Mouse (Mus musculus) forebrain, embryonic 11.5 days (tissue): ENCODE data around the gene Nrgn. TPM values are rescaled to one million over a fixed set of nuclear protein-coding genes. Genes with fewer than 3 reads are reported as not detected.

ENCODE experiments used
- ATAC-seq: fragments of 200-750 bp; cut with Nextera tagmentation; replicated peaks from 2 replicates; pipeline ENCODE4 v1.8.0; 2017; ENCODE audit warnings: moderate TSS enrichment; ENCODE audit not compliant: low FRiP score
- DNase-seq: peaks from one replicate; pipeline ENCODE4 v3.0.0-alpha.2; 2017; ENCODE audit warnings: low spot score
- H3K27ac ChIP-seq: fragments of 300-500 bp; sonication (generic); 2 replicates; pipeline ENCODE4 v1.5.1; 2014; ENCODE audit warnings: low read depth, low read length
- H3K27me3 ChIP-seq: fragments of 300-500 bp; sonication (generic); 2 replicates; pipeline ENCODE4 v1.6.1; 2014; ENCODE audit warnings: mild to moderate bottlenecking, low read length, mixed read lengths; ENCODE audit not compliant: control insufficient read depth, insufficient read depth
- H3K36me3 ChIP-seq: fragments of 300-500 bp; sonication (generic); 2 replicates; pipeline ENCODE4 v1.6.1; 2014; ENCODE audit warnings: mild to moderate bottlenecking, low read length, moderate library complexity, mixed read lengths; ENCODE audit not compliant: control insufficient read depth, insufficient read depth
- H3K4me1 ChIP-seq: fragments of 300-500 bp; sonication (generic); replicated peaks from 2 replicates; pipeline ENCODE4 v1.6.1; 2014; ENCODE audit warnings: low read length, mixed read lengths; ENCODE audit not compliant: control insufficient read depth, insufficient read depth
- H3K4me2 ChIP-seq: fragments of 300-500 bp; sonication (generic); 2 replicates; pipeline ENCODE4 v1.6.1; 2014; ENCODE audit warnings: low read depth, mild to moderate bottlenecking, low read length, moderate library complexity, mixed read lengths; ENCODE audit not compliant: severe bottlenecking
- H3K4me3 ChIP-seq: fragments of 300-500 bp; sonication (generic); 2 replicates; pipeline ENCODE4 v1.5.1; 2014; ENCODE audit warnings: low read depth, low read length
- H3K9ac ChIP-seq: fragments of 300-500 bp; sonication (generic); 2 replicates; pipeline ENCODE4 v1.6.1; 2014; ENCODE audit warnings: low read length
- H3K9me3 ChIP-seq: fragments of 300-500 bp; sonication (generic); 2 replicates; pipeline ENCODE4 v1.6.1; 2016; ENCODE audit warnings: low read length, mixed read lengths; ENCODE audit not compliant: control insufficient read depth
- WGBS: fragments of 180-500 bp; shearing (Covaris S2); extraction: QIAGEN DNeasy Blood & Tissue Kit; methylation state at CpG from one replicate; pipeline ENCODE4 v1.1.7; 2014; 5-methylcytosine and 5-hydroxymethylcytosine counted together
- polyA plus RNA-seq: library from polyadenylated mRNA; unstranded; fragments of >200 nt; fragmentation: Nextera tagmentation; extraction: Ambion mirVana; gene quantifications from 2 replicates; pipeline ENCODE4 v1.2.1, GENCODE M21; 2014

Nrgn gene
- polyA plus RNA-seq, 1 experiment from 2014 or later = 3.4 TPM

DNA sequence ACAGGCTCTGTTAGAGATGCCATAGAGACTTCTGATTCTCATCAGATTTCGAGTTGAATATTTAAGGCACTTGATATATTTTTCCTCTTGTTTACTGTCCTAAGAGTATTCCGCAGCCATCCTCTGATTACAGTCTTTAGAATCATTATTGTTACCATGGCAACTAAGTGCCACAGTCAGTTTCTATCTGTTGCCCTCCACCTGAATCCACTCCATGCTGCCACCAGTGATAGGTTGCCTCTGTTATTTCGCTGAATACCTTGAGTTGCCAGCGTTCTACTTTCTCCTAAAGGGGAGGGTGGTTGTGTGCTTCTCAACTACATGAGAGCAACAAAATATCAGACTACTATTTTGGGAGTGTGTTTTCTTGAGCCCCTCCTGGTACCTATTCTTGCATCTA is 34.0 kb upstream of the Nrgn start:
- H3K27ac ChIP-seq = no peak overlapping the region
- no peaks in the 10 kb centered on the region for H3K36me3 ChIP-seq
- ATAC-seq (no peak), DNase-seq (no peak)
- H3K4me1 ChIP-seq = no peaks in the 10 kb centered on the region
- no peaks in the 10 kb centered on the region for H3K27me3 ChIP-seq
- no peak overlapping the region for H3K4me2 ChIP-seq
- WGBS = 87% methylated on average over 4 of the region's 4 CpGs
- H3K9me3 ChIP-seq = no peaks in the 10 kb centered on the region; the same call in 1 of the 2 replicates
- H3K9ac ChIP-seq = no peak overlapping the region
- H3K4me3 ChIP-seq = no peak overlapping the region

GRCm38 (mm10) chr9:37583594-37583993 is 30.9 kb upstream of the Nrgn start:
- DNase-seq (no peak), ATAC-seq (no peak)
- no peaks in the 10 kb centered on the region for H3K36me3 ChIP-seq
- H3K9ac ChIP-seq = no peak overlapping the region
- no peak overlapping the region for H3K4me2 ChIP-seq
- 85% methylated on average over 5 of the region's 5 CpGs for WGBS
- H3K4me1 ChIP-seq = no peaks in the 10 kb centered on the region
- H3K9me3 ChIP-seq = no peaks in the 10 kb centered on the region
- H3K27me3 ChIP-seq = no peaks in the 10 kb centered on the region
- no peak overlapping the region for H3K27ac ChIP-seq
- no peak overlapping the region for H3K4me3 ChIP-seq

GRCm38 (mm10) chr9:37576436-37576930 is 23.8 kb upstream of the Nrgn start:
- peak; percentile 53 for DNase-seq
- Histone ChIP-seq H3K9ac (no peak overlapping the region), H3K27ac (0 out of 2 replicates have a peak overlapping the region, but pooled peaks have one; percentile 12), H3K36me3 (no peaks in the 10 kb centered on the region), H3K4me1 (no peaks in the 10 kb centered on the region), H3K4me3 (no peak overlapping the region), H3K27me3 (no peaks in the 10 kb centered on the region), H3K9me3 (no peaks in the 10 kb centered on the region), H3K4me2 (peak overlapping the region; percentile 5; the same call in 1 of the 2 replicates)
- WGBS = 37% methylated on average over 14 of the region's 14 CpGs
- ATAC-seq = 0 out of 2 replicates have a peak, but pooled peaks have one; percentile 27

DNA sequence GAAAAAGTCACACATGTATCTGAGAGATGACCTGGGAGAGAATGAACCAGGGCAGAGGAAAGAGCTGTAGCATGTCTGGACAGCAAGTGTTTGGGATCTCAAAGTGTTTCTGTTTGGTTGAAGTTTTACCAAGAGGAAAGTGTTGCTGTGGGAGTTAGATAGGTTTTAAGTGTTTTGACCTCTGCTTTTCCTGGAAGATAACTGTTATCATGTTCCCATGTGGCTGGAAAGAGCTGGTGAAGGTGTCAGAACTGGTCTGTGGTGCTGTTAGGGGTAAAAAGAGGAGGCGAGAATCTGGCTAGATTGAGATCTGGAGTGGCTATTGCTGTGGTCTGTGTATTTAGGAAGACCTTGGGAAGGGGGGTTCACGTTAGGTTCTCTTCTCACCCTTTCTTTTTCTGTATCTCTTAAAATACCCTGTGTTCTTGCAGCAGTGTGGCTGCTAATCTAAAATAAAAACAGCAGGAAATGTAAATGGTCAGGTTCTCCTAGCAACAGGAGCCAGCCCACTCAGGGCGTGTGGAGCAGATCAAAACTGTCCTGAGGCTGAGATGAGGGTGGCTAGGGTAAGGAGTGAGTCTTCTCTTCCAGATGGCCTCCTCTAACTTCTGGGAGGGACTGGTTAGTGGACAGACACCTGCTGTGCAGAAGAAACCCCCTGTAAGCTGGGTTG is 19.6 kb upstream of the Nrgn start:
- no peak overlapping the region for H3K27ac ChIP-seq
- no peaks in the 10 kb centered on the region for H3K36me3 ChIP-seq
- no peaks in the 10 kb centered on the region for H3K9me3 ChIP-seq
- no peak overlapping the region for H3K4me2 ChIP-seq
- no peaks in the 10 kb centered on the region for H3K27me3 ChIP-seq
- H3K9ac ChIP-seq = no peak overlapping the region
- DNase-seq = no peak
- ATAC-seq = no peak
- H3K4me1 ChIP-seq = no peaks in the 10 kb centered on the region
- WGBS = 70% methylated on average over 3 of the region's 3 CpGs
- H3K4me3 ChIP-seq = no peak overlapping the region

- no peaks in the 10 kb centered on the region for H3K9me3 ChIP-seq
- no peak for ATAC-seq
- no peaks in the 10 kb centered on the region for H3K4me1 ChIP-seq
- 82% methylated on average over 2 of the region's 2 CpGs for WGBS
- no peak overlapping the region for H3K9ac ChIP-seq
- no peak overlapping the region for H3K4me2 ChIP-seq
- no peak overlapping the region for H3K27ac ChIP-seq
- no peak overlapping the region for H3K4me3 ChIP-seq
- H3K36me3 ChIP-seq = no peaks in the 10 kb centered on the region
- DNase-seq = no peak
- no peaks in the 10 kb centered on the region for H3K27me3 ChIP-seq
Measured at GRCm38 (mm10) chr9:37569231-37569835, 16.6 kb upstream of the Nrgn start.

DNA sequence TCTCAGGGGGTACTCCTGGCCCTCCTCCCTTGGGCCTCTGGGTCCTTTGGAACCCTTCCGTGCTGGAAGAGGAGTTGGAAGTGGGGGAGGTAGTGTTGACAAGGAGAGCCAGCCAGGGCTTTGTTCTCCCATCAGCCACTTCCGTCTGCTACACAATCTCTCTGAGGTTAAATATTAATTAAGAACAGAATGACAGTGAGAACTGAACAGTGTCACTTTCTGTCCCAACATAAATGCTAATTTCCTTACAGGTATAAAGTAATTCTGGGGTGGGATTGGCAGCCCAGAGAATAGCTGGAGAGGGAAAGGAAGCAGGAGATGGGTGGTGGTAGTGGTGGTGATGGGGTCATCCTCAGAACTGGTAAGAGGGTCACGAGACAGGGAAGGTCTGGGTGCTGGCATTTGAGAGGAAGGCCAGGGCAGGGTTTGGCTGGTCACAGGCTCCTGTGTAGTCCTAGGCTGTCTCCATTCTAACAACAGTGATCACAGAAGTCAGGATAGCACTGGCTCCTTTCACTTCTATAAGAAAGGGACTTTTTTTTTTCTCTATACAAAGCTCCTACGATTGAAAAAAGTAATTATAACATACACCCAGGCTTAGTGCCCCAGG is 16.0 kb upstream of the Nrgn start:
- H3K9me3 ChIP-seq = no peaks in the 10 kb centered on the region
- H3K27ac ChIP-seq = no peak overlapping the region
- 59% methylated on average over 4 of the region's 4 CpGs for WGBS
- H3K9ac ChIP-seq = no peak overlapping the region
- no peaks in the 10 kb centered on the region for H3K36me3 ChIP-seq
- H3K4me2 ChIP-seq = no peak overlapping the region
- H3K27me3 ChIP-seq = no peaks in the 10 kb centered on the region
- H3K4me3 ChIP-seq = no peak overlapping the region
- no peaks in the 10 kb centered on the region for H3K4me1 ChIP-seq
- no peak for DNase-seq
- no peak for ATAC-seq

DNA sequence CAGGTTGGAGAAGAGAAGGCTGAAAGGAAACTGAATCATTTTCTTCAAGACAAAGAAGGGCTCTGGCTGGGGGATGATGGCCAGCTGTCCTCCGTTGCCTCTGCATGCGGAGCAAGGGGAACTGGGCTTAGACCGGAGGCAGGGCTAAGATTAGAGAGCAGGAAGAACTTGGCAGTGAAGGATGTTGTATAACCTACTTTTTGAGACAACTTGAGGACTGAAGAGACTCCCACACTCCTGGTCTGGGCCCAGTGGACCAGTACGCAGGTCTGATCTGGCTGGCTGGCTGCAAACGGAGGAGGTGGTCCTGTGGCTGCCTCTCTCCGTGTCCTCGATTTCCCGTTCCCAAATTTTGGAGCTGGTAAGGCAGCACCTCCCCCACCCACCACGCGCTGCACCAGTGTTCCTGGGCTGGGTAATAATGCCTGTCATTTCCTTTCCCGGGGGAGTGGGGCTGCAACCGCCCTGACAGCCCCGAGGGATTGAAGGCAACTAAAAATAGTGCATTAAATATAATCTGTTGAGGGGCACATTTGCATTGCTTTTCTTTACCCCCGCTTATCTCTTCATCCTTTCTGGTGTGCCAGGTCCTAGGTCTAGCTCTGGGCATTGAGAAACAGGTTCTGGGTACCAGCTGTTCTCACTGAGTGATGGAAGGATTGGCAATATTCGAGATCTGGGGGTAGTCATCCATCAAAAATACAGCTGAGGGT is 15.3 kb upstream of the Nrgn start:
- no peak for ATAC-seq

DNA sequence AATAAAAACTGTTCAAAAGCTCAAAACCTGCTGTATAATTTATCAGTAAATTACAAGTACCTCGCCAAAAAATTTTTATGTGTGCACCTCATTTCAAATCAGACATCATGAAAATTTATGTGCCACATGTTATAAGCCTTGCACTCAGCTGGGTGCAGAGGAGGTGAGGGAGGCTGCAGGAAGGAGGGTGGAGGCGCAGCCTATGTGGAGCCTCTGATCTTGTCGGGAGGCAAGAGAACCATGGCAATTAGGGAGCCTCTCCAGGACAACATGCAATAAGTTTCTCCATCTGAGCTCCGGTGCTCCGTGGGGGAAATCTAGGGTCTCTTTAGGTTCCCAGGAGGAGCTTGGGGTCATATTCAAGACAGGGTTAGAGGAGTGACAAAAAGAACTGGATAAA is 14.8 kb upstream of the Nrgn start:
- H3K4me2 ChIP-seq = no peak overlapping the region
- no peak overlapping the region for H3K4me3 ChIP-seq
- H3K27me3 ChIP-seq = no peaks in the 10 kb centered on the region
- ATAC-seq (no peak), DNase-seq (no peak)
- no peak overlapping the region for H3K27ac ChIP-seq
- H3K36me3 ChIP-seq = no peaks in the 10 kb centered on the region
- H3K9me3 ChIP-seq = no peaks in the 10 kb centered on the region
- no peaks in the 10 kb centered on the region for H3K4me1 ChIP-seq
- no peak overlapping the region for H3K9ac ChIP-seq
- 68% methylated on average over 5 of the region's 5 CpGs for WGBS

More for the DNA sequence above, 15.3 kb upstream of the Nrgn start:
- Histone ChIP-seq H3K9ac (no peak overlapping the region), H3K4me3 (no peak overlapping the region), H3K4me1 (no peaks in the 10 kb centered on the region), H3K27me3 (no peaks in the 10 kb centered on the region), H3K9me3 (no peaks in the 10 kb centered on the region), H3K36me3 (no peaks in the 10 kb centered on the region), H3K4me2 (no peak overlapping the region), H3K27ac (no peak overlapping the region)
- no peak for DNase-seq
- WGBS = 59% methylated on average over 15 of the region's 15 CpGs
